Mouse (Mus musculus): ENCODE measurements at regions not wholly inside any gene's neighbourhood (a gene's known extent, or its start where the extent isn't known, plus 50 kb on each side); places are given as distances from the start of the nearest gene placed in this dataset.

DNA sequence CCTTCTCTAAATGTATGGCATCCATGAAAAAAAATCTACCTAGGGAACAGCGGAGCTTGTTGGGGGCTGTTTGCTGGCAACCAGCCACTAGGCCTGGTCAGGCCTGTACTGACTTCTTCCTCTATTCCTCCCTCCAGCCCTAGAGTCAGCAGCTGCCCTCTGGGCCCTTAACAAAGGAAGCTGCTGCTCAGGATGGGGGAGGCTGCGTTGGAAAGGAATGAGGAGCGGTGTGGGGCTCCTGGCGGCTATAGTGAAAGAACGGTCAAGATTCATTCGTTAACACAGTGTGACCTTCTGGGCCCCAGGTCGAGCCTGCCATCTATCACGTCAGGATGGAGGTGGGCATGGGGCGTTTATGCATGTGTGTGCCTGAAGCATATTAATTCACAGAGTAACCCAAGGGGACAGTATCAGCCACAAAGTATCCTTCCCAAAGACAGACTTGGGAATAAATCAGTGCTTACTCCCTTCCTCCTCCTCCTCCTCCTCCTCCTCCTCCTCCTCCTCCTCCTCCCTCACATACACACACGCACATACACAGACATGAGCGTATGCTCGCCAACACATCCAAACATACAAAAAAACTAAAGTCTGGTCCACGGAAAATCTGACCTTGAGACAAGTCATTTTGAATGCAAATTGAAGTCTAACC, 202.6 kb downstream of the Sox11 start:
- Histone ChIP-seq H3K9me3 (no peaks in the 10 kb centered on the region), H3K4me2 (0 out of 2 replicates have a peak overlapping the region, but pooled peaks have one; percentile 25), H3K36me3 (replicated peaks) (no peaks in the 10 kb centered on the region), H3K27ac (peak overlapping the region; percentile 89), H3K9ac (peak overlapping the region; percentile 30), H3K4me3 (no peak overlapping the region), H3K27me3 (replicated peaks) (no peaks in the 10 kb centered on the region), H3K4me1 (peaks cover 41% of the 10 kb centered on the region)
- 10% methylated on average over 13 of the region's 13 CpGs for WGBS
- peak; percentile 72 for ATAC-seq (replicated peaks)

GRCm38 (mm10) chr12:27138663-27139633, 203.4 kb downstream of the Sox11 start:
- H3K27me3 ChIP-seq (replicated peaks), result no peaks in the 10 kb centered on the region
- no peak overlapping the region for H3K4me3 ChIP-seq
- no peaks in the 10 kb centered on the region for H3K36me3 ChIP-seq (replicated peaks)
- H3K4me1 ChIP-seq, result peaks cover 41% of the 10 kb centered on the region
- peak; percentile 52; the same call in 1 of the 2 replicates for ATAC-seq (replicated peaks)
- peak overlapping the region; percentile 89 for H3K27ac ChIP-seq
- H3K9ac ChIP-seq, result peak overlapping the region; percentile 30; the same call in 1 of the 2 replicates
- H3K4me2 ChIP-seq, result no peak overlapping the region
- no peaks in the 10 kb centered on the region for H3K9me3 ChIP-seq
- 35% methylated on average over 13 of the region's 13 CpGs for WGBS

DNA sequence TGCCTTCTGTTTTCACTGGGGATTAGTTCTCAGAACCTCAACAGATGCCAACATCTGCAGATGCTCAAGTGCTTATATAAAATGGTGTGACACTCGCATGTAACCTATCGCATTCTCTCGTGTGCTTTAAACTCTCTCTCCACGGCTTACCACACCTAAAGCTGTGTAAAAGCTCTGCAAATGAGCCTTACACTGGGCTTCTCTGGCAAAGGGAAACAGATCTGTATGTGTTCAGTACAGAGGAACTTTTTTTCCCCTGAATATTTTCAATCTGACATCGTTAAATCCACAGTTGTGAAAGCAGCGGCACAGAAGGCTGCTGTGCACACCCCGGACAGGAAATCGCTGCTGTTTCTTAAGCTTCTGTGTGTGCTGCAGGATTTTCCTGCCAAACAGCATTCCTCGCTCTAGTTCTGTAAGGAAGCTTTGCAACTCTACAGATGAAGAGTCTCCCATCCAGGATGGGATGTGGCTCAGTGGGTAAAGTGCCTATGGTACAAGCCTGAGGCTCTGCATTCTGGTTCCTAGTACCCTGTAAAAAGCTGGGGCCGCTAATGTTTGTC, 206.3 kb downstream of the Sox11 start:
- Histone ChIP-seq H3K9me3 (no peaks in the 10 kb centered on the region), H3K27ac (peak overlapping the region; percentile 51), H3K36me3 (replicated peaks) (no peaks in the 10 kb centered on the region), H3K4me1 (peaks cover 37% of the 10 kb centered on the region), H3K9ac (no peak overlapping the region), H3K27me3 (replicated peaks) (no peaks in the 10 kb centered on the region), H3K4me2 (0 out of 2 replicates have a peak overlapping the region, but pooled peaks have one; percentile 12), H3K4me3 (no peak overlapping the region)
- no peak for ATAC-seq (replicated peaks)
- WGBS, result 45% methylated on average over 10 of the region's 10 CpGs

GRCm38 (mm10) chr12:27130544-27130943, 211.8 kb downstream of the Sox11 start:
- Histone ChIP-seq H3K27me3 (replicated peaks) (no peaks in the 10 kb centered on the region), H3K9ac (no peak overlapping the region), H3K4me3 (no peak overlapping the region), H3K9me3 (no peaks in the 10 kb centered on the region), H3K27ac (no peak overlapping the region), H3K36me3 (replicated peaks) (no peaks in the 10 kb centered on the region), H3K4me2 (no peak overlapping the region), H3K4me1 (peaks cover 7% of the 10 kb centered on the region; the same call in 1 of the 2 replicates)
- ATAC-seq (replicated peaks), result no peak
- 98% methylated on average over 1 of the region's 1 CpGs for WGBS

- H3K9me3 ChIP-seq, result no peaks in the 10 kb centered on the region
- 46% methylated on average over 10 of the region's 10 CpGs for WGBS
- H3K27me3 ChIP-seq (replicated peaks), result no peaks in the 10 kb centered on the region
- peak; percentile 66 for ATAC-seq (replicated peaks)
- H3K4me3 ChIP-seq, result no peak overlapping the region
- H3K9ac ChIP-seq, result no peak overlapping the region
- 0 out of 2 replicates have a peak, but pooled peaks cover 5% of the 10 kb centered on the region for H3K4me1 ChIP-seq
- no peak overlapping the region for H3K4me2 ChIP-seq
- no peaks in the 10 kb centered on the region for H3K36me3 ChIP-seq (replicated peaks)
- H3K27ac ChIP-seq, result peak overlapping the region; percentile 35; the same call in 1 of the 2 replicates
Observed at GRCm38 (mm10) chr12:27127054-27127605, 215.2 kb downstream of the Sox11 start.

GRCm38 (mm10) chr12:27118581-27118980, 223.8 kb downstream of the Sox11 start:
- Histone ChIP-seq H3K4me3 (no peak overlapping the region), H3K9ac (no peak overlapping the region), H3K4me1 (no peaks in the 10 kb centered on the region), H3K27me3 (replicated peaks) (no peaks in the 10 kb centered on the region), H3K27ac (no peak overlapping the region), H3K36me3 (replicated peaks) (no peaks in the 10 kb centered on the region), H3K9me3 (no peaks in the 10 kb centered on the region), H3K4me2 (no peak overlapping the region)
- 81% methylated on average over 6 of the region's 6 CpGs for WGBS
- ATAC-seq (replicated peaks), result no peak

- Histone ChIP-seq H3K4me1 (no peaks in the 10 kb centered on the region), H3K27me3 (replicated peaks) (no peaks in the 10 kb centered on the region), H3K9me3 (no peaks in the 10 kb centered on the region), H3K9ac (no peak overlapping the region), H3K36me3 (replicated peaks) (no peaks in the 10 kb centered on the region), H3K4me3 (no peak overlapping the region), H3K27ac (no peak overlapping the region), H3K4me2 (no peak overlapping the region)
- WGBS, result 56% methylated on average over 6 of the region's 6 CpGs
- ATAC-seq (replicated peaks), result no peak
Observed at GRCm38 (mm10) chr12:27115392-27115791, 227.0 kb downstream of the Sox11 start.

GRCm38 (mm10) chr12:27104925-27105571, 237.3 kb downstream of the Sox11 start:
- no peaks in the 10 kb centered on the region for H3K9me3 ChIP-seq
- 42% methylated on average over 9 of the region's 9 CpGs for WGBS
- H3K9ac ChIP-seq, result no peak overlapping the region
- peaks cover 4% of the 10 kb centered on the region; the same call in 1 of the 2 replicates for H3K4me1 ChIP-seq
- no peak overlapping the region for H3K4me2 ChIP-seq
- H3K36me3 ChIP-seq (replicated peaks), result no peaks in the 10 kb centered on the region
- H3K4me3 ChIP-seq, result no peak overlapping the region
- ATAC-seq (replicated peaks), result peak; percentile 72; the same call in 1 of the 2 replicates
- H3K27me3 ChIP-seq (replicated peaks), result no peaks in the 10 kb centered on the region
- H3K27ac ChIP-seq, result peak overlapping the region; percentile 68

DNA sequence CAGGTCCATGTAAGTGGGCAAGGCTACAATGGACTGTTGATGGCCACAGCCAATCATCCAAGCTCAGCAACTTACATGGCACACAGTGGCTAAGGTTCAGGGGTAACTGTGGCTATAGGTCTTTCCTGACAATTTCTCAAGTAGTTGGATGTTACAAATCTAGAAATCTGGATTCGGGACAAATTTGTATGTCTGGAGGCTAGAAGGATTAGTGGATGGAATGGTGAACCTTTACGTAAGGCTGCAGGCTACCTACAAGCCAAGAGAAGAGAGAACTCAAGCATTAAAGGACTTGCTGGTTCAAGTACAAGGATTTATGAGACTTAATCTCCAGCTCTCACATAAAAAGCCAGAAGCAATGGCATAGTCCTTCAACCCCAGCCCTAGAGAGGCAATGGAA, 239.4 kb downstream of the Sox11 start:
- ATAC-seq (replicated peaks), result no peak
- no peak overlapping the region for H3K4me2 ChIP-seq

DNA sequence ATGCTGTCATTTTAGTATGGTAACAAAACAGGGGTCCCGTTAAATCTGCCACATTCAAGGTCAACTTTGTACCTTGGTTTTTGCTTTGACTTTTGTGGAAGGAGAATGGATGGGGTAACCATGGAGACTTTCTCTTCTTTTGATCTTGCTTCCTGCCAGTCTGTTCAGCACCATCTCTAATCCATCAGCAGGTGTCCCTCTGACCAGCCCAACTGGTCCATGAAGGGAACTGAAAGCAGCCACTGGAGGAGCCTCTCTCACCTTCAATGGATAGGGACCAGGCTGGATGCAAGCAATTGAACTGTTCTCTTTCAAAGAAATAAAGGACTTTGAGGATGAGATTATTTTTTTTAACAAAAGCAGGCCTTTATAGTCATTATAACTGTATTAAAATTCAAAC, 253.2 kb downstream of the Sox11 start:
- peaks cover 13% of the 10 kb centered on the region for H3K4me1 ChIP-seq
- H3K9me3 ChIP-seq, result 0 out of 2 replicates have a peak, but pooled peaks cover 8% of the 10 kb centered on the region
- H3K4me2 ChIP-seq, result no peak overlapping the region
- WGBS, result 27% methylated on average over 1 of the region's 1 CpGs
- H3K36me3 ChIP-seq (replicated peaks), result no peaks in the 10 kb centered on the region
- H3K4me3 ChIP-seq, result no peak overlapping the region
- no peak for ATAC-seq (replicated peaks)
- H3K27me3 ChIP-seq (replicated peaks), result no peaks in the 10 kb centered on the region
- no peak overlapping the region for H3K9ac ChIP-seq
- no peak overlapping the region for H3K27ac ChIP-seq

More for the DNA sequence above, 239.4 kb downstream of the Sox11 start:
- no peak overlapping the region for H3K27ac ChIP-seq
- no peak overlapping the region for H3K4me3 ChIP-seq
- 91% methylated on average over 2 of the region's 2 CpGs for WGBS
- H3K27me3 ChIP-seq (replicated peaks), result no peaks in the 10 kb centered on the region
- peaks cover 4% of the 10 kb centered on the region; the same call in 1 of the 2 replicates for H3K4me1 ChIP-seq
- no peaks in the 10 kb centered on the region for H3K9me3 ChIP-seq
- H3K36me3 ChIP-seq (replicated peaks), result no peaks in the 10 kb centered on the region
- no peak overlapping the region for H3K9ac ChIP-seq

- Histone ChIP-seq H3K27me3 (replicated peaks) (no peaks in the 10 kb centered on the region), H3K9me3 (no peaks in the 10 kb centered on the region), H3K9ac (no peak overlapping the region), H3K36me3 (replicated peaks) (no peaks in the 10 kb centered on the region), H3K4me3 (no peak overlapping the region), H3K4me1 (peaks cover 39% of the 10 kb centered on the region), H3K4me2 (no peak overlapping the region), H3K27ac (no peak overlapping the region)
- WGBS, result 90% methylated on average over 2 of the region's 2 CpGs
- no peak for ATAC-seq (replicated peaks)
Observed at GRCm38 (mm10) chr12:27085890-27086289, 256.5 kb downstream of the Sox11 start.
